Mouse (Mus musculus) left cerebral cortex, postnatal 36 days (tissue): ENCODE data around the gene Sdc3. TPM values are rescaled to one million over a fixed set of nuclear protein-coding genes. Genes with fewer than 3 reads are reported as not detected.

Source experiments
- DNase-seq, 2 experiments: peaks; one replicate each; pipeline ENCODE4 v3.0.0; 2021 to 2022; ENCODE audit warnings: low spot score in 2 of 2, mixed read lengths in 1 of 2
- intact Hi-C: fragments of 180-260 bp; cut with DNase I; formaldehyde crosslinking; loops from one replicate; pipeline ENCODE4 v1.15.1; 2025
- total RNA-seq, 2 experiments: library from RNA; stranded (reverse); gene quantifications; 2 replicates each; pipeline ENCODE4 v1.2.3; 2021

The Sdc3 gene
- total RNA-seq, 2 experiments from 2014 or later, result 156 to 161 TPM

- DNase-seq, result peak; percentile 75 to 82
- intact Hi-C loops, result loop anchor here (1.0 to 2.0 kb wide), 3 partner anchors 88 to 157 kb away; no protein-coding TSS in a partner anchor
Observed at GRCm38 (mm10) chr4:130790180-130790579, 2.2 kb upstream of the Sdc3 start.

- intact Hi-C loops, result loop anchor here (2.0 kb wide), 1 partner anchor 155 kb away; no protein-coding TSS in a partner anchor
Observed at GRCm38 (mm10) chr4:130791811-130792375, 444 bp upstream of the Sdc3 start.

DNA sequence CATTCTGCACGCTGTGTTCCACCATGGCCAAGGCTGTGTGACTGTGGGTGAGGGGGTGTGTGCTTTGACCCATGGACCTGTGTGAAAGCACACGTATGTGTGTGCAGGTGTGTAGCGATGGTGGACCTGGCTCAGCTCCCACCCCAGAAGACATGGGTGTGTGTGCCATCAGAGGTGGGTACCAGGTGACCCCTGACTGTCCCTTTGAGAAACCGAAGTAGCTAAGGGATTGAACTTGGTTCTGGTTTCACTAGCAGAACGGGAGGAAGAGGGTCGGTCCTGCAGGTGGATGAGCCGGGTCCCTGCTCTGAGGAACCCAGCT lies 804 bp downstream of the Sdc3 start:
- no peak for DNase-seq
- intact Hi-C loops, result no loop called here

More at GRCm38 (mm10) chr4:130791811-130792375, 444 bp upstream of the Sdc3 start:
- DNase-seq, result no peak

- intact Hi-C loops, result no loop called here
Observed at GRCm38 (mm10) chr4:130794771-130795170, 2.4 kb downstream of the Sdc3 start.

GRCm38 (mm10) chr4:130795970-130796369 lies 3.6 kb downstream of the Sdc3 start:
- intact Hi-C loops, result no loop called here
- DNase-seq, result no peak

More at GRCm38 (mm10) chr4:130794771-130795170, 2.4 kb downstream of the Sdc3 start:
- DNase-seq, result no peak

GRCm38 (mm10) chr4:130797201-130798051 lies 5.1 kb downstream of the Sdc3 start:
- intact Hi-C loops, result no loop called here
- DNase-seq, result no peak

GRCm38 (mm10) chr4:130798416-130798815 lies 6.1 kb downstream of the Sdc3 start:
- intact Hi-C loops, result no loop called here
- DNase-seq, result no peak

DNA sequence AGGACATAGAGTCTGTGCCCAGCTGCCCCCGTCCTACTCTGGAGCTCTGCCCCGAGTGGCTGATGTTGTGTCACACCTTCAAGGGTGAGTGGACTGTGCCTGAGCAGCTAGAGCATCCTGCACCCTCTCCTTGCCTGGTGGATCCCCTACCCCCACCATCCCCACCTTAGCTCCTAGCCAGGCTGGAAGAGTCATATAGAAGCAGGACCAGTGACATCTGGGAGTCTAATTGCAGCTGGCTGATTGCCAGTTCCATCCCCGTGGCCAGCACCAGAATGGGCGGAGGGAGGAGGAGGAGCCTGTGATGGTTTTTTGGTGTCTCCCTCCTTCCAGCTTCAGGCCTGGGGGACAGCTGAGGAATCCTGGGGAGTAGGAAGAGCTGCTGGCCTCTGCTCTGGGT lies 6.8 kb downstream of the Sdc3 start:
- intact Hi-C loops, result no loop called here

DNA sequence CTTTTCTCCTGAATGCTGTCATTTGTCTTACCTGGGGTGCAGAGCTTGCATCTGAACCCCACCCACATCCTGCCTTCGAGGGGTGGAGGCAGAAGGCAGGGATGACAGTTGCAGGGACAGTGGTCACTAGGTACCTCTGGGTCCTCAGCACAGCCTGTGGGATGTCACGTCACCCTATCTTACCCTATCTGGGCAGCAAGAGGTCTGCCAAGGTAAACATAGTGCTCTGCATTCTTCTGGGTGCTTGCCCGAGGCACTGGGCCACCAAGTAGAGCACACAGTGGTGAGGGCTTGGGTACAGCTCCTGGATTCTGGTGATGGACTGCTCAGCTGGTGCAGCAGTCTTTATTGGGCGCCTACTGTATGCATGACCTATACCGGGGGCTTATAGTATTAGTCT lies 7.2 kb downstream of the Sdc3 start:
- DNase-seq, result no peak
- intact Hi-C loops, result no loop called here

More for the DNA sequence above, 6.8 kb downstream of the Sdc3 start:
- no peak for DNase-seq

DNA sequence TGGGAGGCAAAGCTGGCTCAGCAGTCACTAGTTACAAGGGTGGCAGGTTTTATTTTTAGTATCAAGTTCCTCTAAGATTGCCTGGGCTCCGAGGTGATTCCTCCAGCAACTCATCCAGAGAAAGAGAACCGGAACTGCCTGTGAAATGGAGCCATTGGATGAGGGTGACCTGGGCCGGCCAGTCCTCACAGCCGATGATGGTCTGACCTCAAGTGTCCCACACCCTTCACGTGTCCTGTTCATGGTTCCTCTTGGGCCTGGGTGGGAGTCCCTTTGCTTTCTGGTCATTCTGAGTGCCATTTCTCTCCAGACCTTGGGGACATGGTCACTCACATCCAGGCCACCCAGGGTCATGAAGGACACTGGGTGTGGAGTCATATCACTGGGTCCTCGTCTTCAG lies 7.8 kb downstream of the Sdc3 start:
- intact Hi-C loops, result no loop called here
- no peak for DNase-seq

- no peak for DNase-seq
- intact Hi-C loops, result no loop called here
Observed at GRCm38 (mm10) chr4:130801198-130801597, 8.9 kb downstream of the Sdc3 start.

- DNase-seq, result no peak
- intact Hi-C loops, result no loop called here
Observed at GRCm38 (mm10) chr4:130801624-130802329, 9.4 kb downstream of the Sdc3 start.

DNA sequence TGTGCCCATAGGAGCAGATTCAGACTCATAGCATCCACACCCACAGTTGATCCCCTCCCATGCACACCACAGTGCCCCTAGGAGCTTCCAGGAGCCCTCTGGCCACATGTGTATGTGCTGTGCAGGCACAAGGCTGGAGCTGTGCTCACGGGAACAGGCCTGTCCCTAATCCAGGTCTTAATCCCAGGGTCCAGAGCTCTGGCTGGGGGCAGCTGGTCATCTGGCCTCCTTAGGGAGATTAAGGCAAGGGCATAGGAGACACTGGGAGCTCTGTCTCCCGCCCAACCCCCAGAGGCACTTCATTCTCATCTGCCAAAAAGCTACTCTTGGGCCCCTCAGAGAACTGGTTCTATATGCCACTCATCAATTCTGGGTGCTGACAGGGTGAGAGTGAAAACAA lies 11.3 kb downstream of the Sdc3 start:
- no peak for DNase-seq
- intact Hi-C loops, result no loop called here

DNA sequence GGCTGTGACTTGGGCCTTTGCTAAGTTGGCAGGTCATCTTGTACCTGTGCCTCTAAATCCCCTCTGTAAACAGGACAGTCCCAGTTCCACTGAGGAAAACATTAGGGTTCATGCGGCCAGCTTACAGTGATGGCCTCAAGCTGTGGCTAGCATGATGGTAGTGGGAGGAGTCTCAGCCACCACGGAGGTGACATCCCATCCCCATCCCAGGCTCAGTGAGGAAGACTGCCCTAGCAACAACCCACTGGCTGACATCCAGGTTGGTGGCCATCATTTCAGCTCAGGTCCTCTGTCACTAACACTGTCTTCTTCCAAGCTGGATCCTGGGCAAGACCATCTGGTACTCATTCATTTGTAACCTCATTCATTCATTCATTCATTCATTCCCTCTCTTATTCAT lies 12.0 kb downstream of the Sdc3 start:
- intact Hi-C loops, result no loop called here

GRCm38 (mm10) chr4:130804771-130805361 lies 12.5 kb downstream of the Sdc3 start:
- intact Hi-C loops, result no loop called here
- DNase-seq, result peak; percentile 46 to 55

More for the DNA sequence above, 12.0 kb downstream of the Sdc3 start:
- no peak for DNase-seq

GRCm38 (mm10) chr4:130805746-130806145 lies 13.4 kb downstream of the Sdc3 start:
- no peak for DNase-seq
- intact Hi-C loops, result no loop called here

DNA sequence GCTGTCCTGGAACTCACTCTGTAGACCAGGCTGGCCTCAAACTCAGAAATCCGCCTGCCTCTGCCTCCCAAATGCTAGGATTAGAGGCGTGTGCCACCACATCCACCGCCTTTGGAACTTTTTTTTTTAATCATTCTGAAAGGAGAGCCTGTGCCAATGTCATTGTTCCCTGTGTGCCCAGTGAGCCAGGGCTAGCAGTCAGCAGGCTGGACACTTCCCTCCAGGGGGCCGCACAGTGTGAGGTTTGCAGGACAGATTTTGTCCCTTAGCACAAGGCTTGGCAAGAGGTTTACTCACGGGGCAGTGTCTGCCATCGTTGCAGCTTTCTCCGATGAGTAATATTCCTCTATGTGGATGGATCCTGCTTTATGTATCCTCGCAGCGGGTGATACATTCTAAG lies 14.4 kb downstream of the Sdc3 start:
- intact Hi-C loops, result no loop called here
- DNase-seq, result no peak

GRCm38 (mm10) chr4:130809784-130810183 lies 17.4 kb downstream of the Sdc3 start:
- intact Hi-C loops, result no loop called here
- no peak for DNase-seq

GRCm38 (mm10) chr4:130810845-130811244 lies 18.5 kb downstream of the Sdc3 start:
- intact Hi-C loops, result no loop called here
- no peak for DNase-seq

DNA sequence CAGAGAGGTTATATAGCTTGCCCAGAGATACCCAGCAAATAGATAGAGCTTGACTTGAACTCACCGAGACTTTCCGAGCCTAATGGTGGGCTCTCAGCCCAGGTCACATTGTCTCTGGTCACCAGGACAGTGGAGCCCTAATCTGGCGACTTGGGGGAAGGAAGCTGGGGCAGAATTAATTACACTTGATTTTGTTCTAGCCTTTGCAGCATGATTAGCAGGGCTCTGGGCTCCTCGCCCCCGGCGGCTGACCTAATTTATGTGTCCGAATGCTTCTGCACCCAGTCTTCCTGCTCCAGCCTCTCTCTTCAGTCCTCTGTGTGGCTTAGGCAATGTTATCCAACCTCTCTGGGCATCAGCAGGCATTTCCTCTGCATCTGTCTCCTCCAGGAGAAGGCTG lies 19.0 kb downstream of the Sdc3 start:
- no peak for DNase-seq
- intact Hi-C loops, result no loop called here
